Comparison of ENCODE assay signal across 22 mouse cellular contexts in genomic region chr16:49388135-49388534, GRCm38 (mm10).
DNase-seq lines count a peak whose midpoint lies in the region; ATAC-seq and TF ChIP-seq lines count a peak whose summit lies in the region.
"Had no signal": no experiment of that assay in that cellular context is flagged by ENCODE, and none has a peak within 500 bp of the region (broad histone marks: within the 10 kb centered on the region; RNA-seq: fewer than 3 reads in every experiment).

No protein-coding gene starts in this region.

- no peak overlapping the region for H3K27ac ChIP-seq in kidney, postnatal 0 days
- H3K27ac ChIP-seq: embryonic facial prominence, embryonic 13.5 days; embryonic facial prominence, embryonic 15.5 days; forebrain, embryonic 10.5 days; forebrain, embryonic 12.5 days had no signal

- H3K4me3 ChIP-seq in kidney, postnatal 0 days (replicated peaks; ENCODE audit: low read depth, low read length), result no peak overlapping the region
- H3K4me3 ChIP-seq: embryonic facial prominence, embryonic 13.5 days; embryonic facial prominence, embryonic 15.5 days; erythroblast, embryonic 14.5 days; forebrain, embryonic 10.5 days; forebrain, embryonic 12.5 days had no signal

- no peaks in the 10 kb centered on the region for H3K9me3 ChIP-seq in kidney, postnatal 0 days (replicated peaks; ENCODE audit: low read length)
- H3K9me3 ChIP-seq: embryonic facial prominence, embryonic 13.5 days; embryonic facial prominence, embryonic 15.5 days; forebrain, embryonic 10.5 days; forebrain, embryonic 12.5 days had no signal

- H3K4me1 ChIP-seq in kidney, postnatal 0 days (replicated peaks; ENCODE audit: insufficient read depth, low read length), result no peaks in the 10 kb centered on the region
- H3K4me1 ChIP-seq: embryonic facial prominence, embryonic 13.5 days; embryonic facial prominence, embryonic 15.5 days; forebrain, embryonic 10.5 days; forebrain, embryonic 12.5 days had no signal

- no peak for TF ChIP-seq CTCF in kidney, postnatal 0 days (IDR thresholded peaks at IDR 0.05; ENCODE audit: low read depth)

- DNase-seq in frontal cortex, postnatal 14 days (ENCODE audit: low spot score in 2 of 2), result no peak
- peak; percentile 15 for DNase-seq in kidney, postnatal 0 days (ENCODE audit: low spot score)
- DNase-seq in kidney, adult 18-20 months, result no peak
- DNase-seq in forelimb bud, embryonic 11.5 days (ENCODE audit: low read depth, low spot score), result peak; percentile 6
- no peak for DNase-seq in thymus, postnatal 4 days
- DNase-seq: adrenal gland, adult 8-10 months; adrenal gland, postnatal 14 days; adrenal gland, postnatal 36 days; cerebellum, adult 11 months; cerebellum, adult 18-20 months; cerebellum, adult 8-10 months; cerebellum, adult 9-11 months; cerebellum, postnatal 14 days; cerebellum, postnatal 36 days; embryo, embryonic 11 days had no signal

- no peaks in the 10 kb centered on the region for H3K36me3 ChIP-seq in kidney, postnatal 0 days (ENCODE audit: insufficient read depth, low read length)
- H3K36me3 ChIP-seq: embryonic facial prominence, embryonic 13.5 days; embryonic facial prominence, embryonic 15.5 days; forebrain, embryonic 10.5 days; forebrain, embryonic 12.5 days had no signal

- no peaks in the 10 kb centered on the region for H3K27me3 ChIP-seq in kidney, postnatal 0 days (ENCODE audit: insufficient read depth, low read length)
- H3K27me3 ChIP-seq: embryonic facial prominence, embryonic 13.5 days; embryonic facial prominence, embryonic 15.5 days; forebrain, embryonic 12.5 days had no signal

- peak; percentile 57 for ATAC-seq in frontal cortex, adult (ENCODE audit: low TSS enrichment)
- ATAC-seq in kidney, postnatal 0 days (replicated peaks; ENCODE audit: low FRiP score, low read depth), result no peak
- ATAC-seq: forebrain, embryonic 14.5 days had no signal

- no peak overlapping the region for H3K9ac ChIP-seq in kidney, postnatal 0 days (ENCODE audit: low read depth, low read length)
- H3K9ac ChIP-seq: embryonic facial prominence, embryonic 13.5 days; embryonic facial prominence, embryonic 15.5 days; forebrain, embryonic 12.5 days had no signal

- no peak overlapping the region for H3K4me2 ChIP-seq in kidney, postnatal 0 days (ENCODE audit: low read length)
- H3K4me2 ChIP-seq: embryonic facial prominence, embryonic 13.5 days; embryonic facial prominence, embryonic 15.5 days; forebrain, embryonic 12.5 days had no signal

- WGBS in kidney, postnatal 0 days, result 16% methylated on average over 4 of the region's 4 CpGs

Comparison
In these comparisons a context has a peak if more than half of its experiments do, and no peak if none do; other contexts are left out.
1. DNase-seq: peak in kidney, postnatal 0 days (single experiment) and forelimb bud, embryonic 11.5 days (single experiment); none in frontal cortex, postnatal 14 days (0 of 2), kidney, adult 18-20 months (single experiment) and thymus, postnatal 4 days (single experiment).